12 mouse cellular contexts compared by ENCODE assay signal in genomic region chr9:29181661-29182060, GRCm38 (mm10).
"Had no signal": no experiment of that assay in that cellular context is flagged by ENCODE, and none has a peak within 500 bp of the region (broad histone marks: within the 10 kb centered on the region; RNA-seq: fewer than 3 reads in every experiment).

No protein-coding gene starts in this region.

- H3K27ac ChIP-seq: limb, embryonic 12.5 days; liver, embryonic 14.5 days; midbrain, embryonic 13.5 days had no signal

- H3K9me3 ChIP-seq: limb, embryonic 12.5 days; midbrain, embryonic 13.5 days had no signal

- H3K36me3 ChIP-seq: limb, embryonic 12.5 days; midbrain, embryonic 13.5 days had no signal

- ATAC-seq: hindbrain, embryonic 16.5 days; lung, postnatal 0 days; midbrain, embryonic 13.5 days had no signal

- H3K9ac ChIP-seq: limb, embryonic 12.5 days; liver, embryonic 14.5 days; midbrain, embryonic 13.5 days had no signal

- H3K4me1 ChIP-seq: limb, embryonic 12.5 days; midbrain, embryonic 13.5 days had no signal

- H3K27me3 ChIP-seq: midbrain, embryonic 13.5 days had no signal

- H3K4me3 ChIP-seq: limb, embryonic 12.5 days; midbrain, embryonic 13.5 days had no signal

- H3K4me2 ChIP-seq: limb, embryonic 12.5 days; midbrain, embryonic 13.5 days had no signal

- DNase-seq: liver; lung, adult 2 months; lung, postnatal 36 days; right cerebral cortex, adult 18-20 months; right cerebral cortex, postnatal 25 days; thymus, adult 2 months; thymus, postnatal 25 days had no signal
